Mouse (Mus musculus): ENCODE results near the gene Cd2.

Cd2 gene

GRCm38 (mm10) chr3:101287911-101288311 lies at the start of gene Cd2:
Cd2 (minus strand) TSS chr3:101287939.
- DNase-seq (ENCODE audit: low read depth): no peak

GRCm38 (mm10) chr3:101328617-101329016 lies 40.9 kb upstream of the Cd2 start:
- DNase-seq (ENCODE audit: low read depth): no peak

- DNase-seq (ENCODE audit: low read depth): no peak
Measured at GRCm38 (mm10) chr3:101327248-101327647, 39.5 kb upstream of the Cd2 start.

- no peak for DNase-seq (ENCODE audit: low read depth)
Measured at GRCm38 (mm10) chr3:101322437-101322836, 34.7 kb upstream of the Cd2 start.

- DNase-seq (ENCODE audit: low read depth): peak; percentile 22
Measured at GRCm38 (mm10) chr3:101320874-101321273, 33.1 kb upstream of the Cd2 start.

GRCm38 (mm10) chr3:101318516-101319170 lies 30.9 kb upstream of the Cd2 start:
- no peak for DNase-seq (ENCODE audit: low read depth)

- no peak for DNase-seq (ENCODE audit: low read depth)
Measured at GRCm38 (mm10) chr3:101318115-101318514, 30.4 kb upstream of the Cd2 start.

GRCm38 (mm10) chr3:101314954-101315353 lies 27.2 kb upstream of the Cd2 start:
- DNase-seq (ENCODE audit: low read depth): no peak

GRCm38 (mm10) chr3:101313266-101314051 lies 25.7 kb upstream of the Cd2 start:
- DNase-seq (ENCODE audit: low read depth): no peak

GRCm38 (mm10) chr3:101310977-101311376 lies 23.2 kb upstream of the Cd2 start:
- no peak for DNase-seq (ENCODE audit: low read depth)

- DNase-seq (ENCODE audit: low read depth): no peak
Measured at GRCm38 (mm10) chr3:101309626-101310025, 21.9 kb upstream of the Cd2 start.

- DNase-seq (ENCODE audit: low read depth): no peak
Measured at GRCm38 (mm10) chr3:101306090-101306489, 18.4 kb upstream of the Cd2 start.

GRCm38 (mm10) chr3:101305046-101305445 lies 17.3 kb upstream of the Cd2 start:
- DNase-seq (ENCODE audit: low read depth): no peak

GRCm38 (mm10) chr3:101304156-101304555 lies 16.4 kb upstream of the Cd2 start:
- DNase-seq (ENCODE audit: low read depth): no peak

- DNase-seq (ENCODE audit: low read depth): peak; percentile 53
Measured at GRCm38 (mm10) chr3:101300271-101301071, 12.7 kb upstream of the Cd2 start.

GRCm38 (mm10) chr3:101299591-101299990 lies 11.9 kb upstream of the Cd2 start:
- no peak for DNase-seq (ENCODE audit: low read depth)

GRCm38 (mm10) chr3:101297221-101297620 lies 9.5 kb upstream of the Cd2 start:
- no peak for DNase-seq (ENCODE audit: low read depth)

- no peak for DNase-seq (ENCODE audit: low read depth)
Measured at GRCm38 (mm10) chr3:101295931-101296820, 8.4 kb upstream of the Cd2 start.

GRCm38 (mm10) chr3:101295366-101295867 lies 7.7 kb upstream of the Cd2 start:
- peak; percentile 88 for DNase-seq (ENCODE audit: low read depth)

- peak; percentile 86 for DNase-seq (ENCODE audit: low read depth)
Measured at GRCm38 (mm10) chr3:101294487-101295365, 7.0 kb upstream of the Cd2 start.
